Mouse (Mus musculus) heart, embryonic 13.5 days (tissue): ENCODE results near the gene Dcun1d2. TPM values are rescaled to one million over a fixed set of nuclear protein-coding genes. Genes with fewer than 3 reads are reported as not detected.

Experiments used
- ATAC-seq: fragments of 200-750 bp; cut with Nextera tagmentation; 2 replicates; pipeline ENCODE4 v1.8.0; 2017; ENCODE audit warnings: moderate TSS enrichment; ENCODE audit not compliant: insufficient number of reproducible peaks, low FRiP score, low TSS enrichment; ENCODE audit errors: extremely low read depth
- H3K27ac ChIP-seq: fragments of 300-500 bp; sonication (generic); replicated peaks from 2 replicates; pipeline ENCODE4 v1.5.1; 2015; ENCODE audit warnings: moderate library complexity, mild to moderate bottlenecking, inconsistent platforms
- H3K27me3 ChIP-seq: fragments of 300-500 bp; sonication (generic); replicated peaks from 2 replicates; pipeline ENCODE4 v1.6.1; 2015; ENCODE audit warnings: mild to moderate bottlenecking, inconsistent platforms
- H3K36me3 ChIP-seq: fragments of 300-500 bp; sonication (generic); 2 replicates; pipeline ENCODE4 v1.6.1; 2015; ENCODE audit warnings: mild to moderate bottlenecking, inconsistent platforms
- H3K4me1 ChIP-seq: fragments of 300-500 bp; sonication (generic); 2 replicates; pipeline ENCODE4 v1.6.1; 2015; ENCODE audit warnings: inconsistent platforms
- H3K4me2 ChIP-seq: fragments of 300-500 bp; sonication (generic); 2 replicates; pipeline ENCODE4 v1.6.1; 2015; ENCODE audit warnings: inconsistent platforms, mild to moderate bottlenecking, moderate library complexity
- H3K4me3 ChIP-seq: fragments of 300-500 bp; sonication (generic); 2 replicates; pipeline ENCODE4 v1.5.1; 2015; ENCODE audit warnings: moderate library complexity, mild to moderate bottlenecking, inconsistent platforms
- H3K9ac ChIP-seq: fragments of 300-500 bp; sonication (generic); 2 replicates; pipeline ENCODE4 v1.6.1; 2015; ENCODE audit warnings: inconsistent platforms, mild to moderate bottlenecking, moderate library complexity
- H3K9me3 ChIP-seq: fragments of 300-500 bp; sonication (generic); 2 replicates; pipeline ENCODE4 v1.6.1; 2016; ENCODE audit warnings: inconsistent platforms
- WGBS: fragments of 180-500 bp; shearing (Covaris S2); methylation state at CpG from one replicate; pipeline ENCODE4 v1.1.7; 2015; ENCODE audit warnings: mixed read lengths; 5-methylcytosine and 5-hydroxymethylcytosine counted together
- polyA plus RNA-seq: library from polyadenylated mRNA; unstranded; fragments of >200 nt; fragmentation: Nextera tagmentation; extraction: Ambion mirVana; gene quantifications from 2 replicates; pipeline ENCODE4 v1.2.1, GENCODE M21; 2015

The Dcun1d2 gene
- polyA plus RNA-seq, 1 experiment from 2014 or later: 24.6 TPM

DNA sequence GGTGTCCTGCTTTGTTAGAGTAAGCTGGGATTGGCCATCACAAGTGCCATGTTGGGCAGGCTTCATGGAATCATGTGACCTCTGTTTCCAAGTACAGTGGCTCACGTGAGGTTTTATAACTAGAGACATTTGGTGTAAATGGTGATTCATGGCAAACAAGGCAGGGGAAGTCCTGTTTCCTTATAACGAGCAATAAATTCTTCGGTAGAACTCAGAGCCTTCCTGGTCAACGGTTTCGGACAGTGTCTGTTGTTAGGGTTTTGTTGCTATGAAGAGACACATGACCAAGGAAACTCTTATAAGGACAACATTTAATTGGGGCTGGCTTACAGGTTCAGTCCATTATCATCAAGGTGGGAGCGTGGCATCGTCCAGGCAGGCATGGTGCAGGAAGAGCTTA is 13.1 kb upstream of the Dcun1d2 start:
- WGBS: 94% methylated on average over 7 of the region's 7 CpGs
- H3K4me2 ChIP-seq: no peak overlapping the region
- ATAC-seq: no peak
- no peak overlapping the region for H3K9ac ChIP-seq
- no peak overlapping the region for H3K4me3 ChIP-seq
- H3K27ac ChIP-seq: no peak overlapping the region
- H3K9me3 ChIP-seq: peaks cover 3% of the 10 kb centered on the region; the same call in 1 of the 2 replicates
- no peaks in the 10 kb centered on the region for H3K27me3 ChIP-seq
- H3K36me3 ChIP-seq: peaks cover 95% of the 10 kb centered on the region
- no peaks in the 10 kb centered on the region for H3K4me1 ChIP-seq

DNA sequence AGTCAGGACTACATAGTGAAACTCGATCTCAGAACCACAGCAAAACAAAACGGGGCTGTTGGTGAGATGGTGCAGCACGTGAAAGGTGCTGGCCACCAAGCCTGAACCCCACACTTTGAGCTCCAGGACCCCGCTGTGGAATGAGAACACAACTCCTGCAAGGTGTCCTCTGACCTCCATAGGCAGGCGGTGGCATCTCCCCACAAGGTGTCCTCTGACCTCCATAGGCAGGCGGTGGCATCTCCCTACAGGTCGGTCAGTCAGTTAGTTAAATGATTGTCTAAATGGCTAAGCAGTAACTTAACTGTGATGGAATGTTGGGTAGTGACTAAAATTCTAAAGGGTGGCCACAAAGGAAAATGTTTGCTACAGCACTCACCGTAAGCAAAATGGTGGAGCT is 11.6 kb upstream of the Dcun1d2 start:
- WGBS: 90% methylated on average over 8 of the region's 8 CpGs
- ATAC-seq: no peak
- Histone ChIP-seq H3K4me1 (no peaks in the 10 kb centered on the region), H3K9ac (no peak overlapping the region), H3K27ac (no peak overlapping the region), H3K9me3 (no peaks in the 10 kb centered on the region), H3K27me3 (no peaks in the 10 kb centered on the region), H3K4me3 (no peak overlapping the region), H3K36me3 (peaks cover 95% of the 10 kb centered on the region), H3K4me2 (no peak overlapping the region)

DNA sequence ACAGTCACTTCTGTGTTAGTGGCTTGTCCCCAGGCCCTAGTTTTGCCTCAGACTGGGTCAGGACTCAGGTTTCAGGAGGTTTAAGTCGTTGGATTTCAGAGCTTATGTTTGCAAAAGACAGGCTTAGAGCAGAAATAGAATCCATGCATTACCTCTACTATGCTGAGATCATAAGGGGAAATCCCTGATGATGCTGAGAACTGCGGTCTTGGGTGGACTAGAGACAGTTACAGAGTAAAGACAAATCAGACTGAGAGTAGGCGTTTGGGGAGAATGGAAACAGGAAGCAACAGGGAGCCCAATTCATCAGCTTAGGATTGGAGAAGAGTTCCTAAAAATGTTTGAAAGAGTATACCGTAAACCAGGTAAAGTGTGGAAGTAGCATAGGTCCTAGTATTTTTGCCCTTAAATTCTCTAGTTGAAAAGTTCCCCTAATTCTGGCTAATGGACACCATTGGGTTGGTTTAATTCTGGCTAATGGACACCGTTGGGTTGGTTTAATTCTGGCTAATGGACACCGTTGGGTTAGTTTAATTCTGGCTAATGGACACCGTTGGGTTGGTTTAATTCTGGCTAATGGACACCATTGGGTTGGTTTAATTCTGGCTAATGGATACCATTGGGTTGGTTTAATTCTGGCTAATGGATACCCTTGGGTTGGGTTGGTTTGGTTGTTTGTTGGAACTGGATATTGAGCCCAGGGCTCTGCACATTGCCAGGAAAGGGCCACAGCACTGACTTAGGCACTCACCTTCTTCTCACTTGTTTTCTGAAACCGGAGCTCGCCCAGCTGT is 5.9 kb upstream of the Dcun1d2 start:
- no peaks in the 10 kb centered on the region for H3K9me3 ChIP-seq
- no peak overlapping the region for H3K27ac ChIP-seq
- peaks cover 73% of the 10 kb centered on the region for H3K36me3 ChIP-seq
- H3K9ac ChIP-seq: no peak overlapping the region
- H3K4me1 ChIP-seq: peaks cover 8% of the 10 kb centered on the region
- no peak for ATAC-seq
- H3K4me2 ChIP-seq: no peak overlapping the region
- H3K27me3 ChIP-seq: no peaks in the 10 kb centered on the region
- 85% methylated on average over 9 of the region's 9 CpGs for WGBS
- H3K4me3 ChIP-seq: no peak overlapping the region

DNA sequence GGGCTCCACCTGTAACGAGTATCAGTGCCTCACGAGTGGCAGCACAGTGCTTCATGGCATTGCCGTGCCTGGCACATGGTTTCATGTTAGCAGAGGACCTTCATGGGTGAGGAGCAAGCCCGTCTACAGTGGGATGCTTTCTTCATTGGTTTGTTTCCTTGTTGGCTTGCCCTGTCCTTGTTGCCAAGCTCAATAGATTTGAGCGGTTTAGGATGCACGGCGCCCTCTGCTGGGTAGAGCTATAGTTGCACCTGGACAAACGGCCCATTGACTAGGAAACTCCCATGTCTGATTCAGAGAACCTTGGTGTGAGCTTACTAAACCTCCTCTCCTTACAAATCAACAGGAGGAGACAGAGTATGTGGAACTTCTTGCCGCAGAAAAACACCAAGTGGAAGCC is 4.4 kb upstream of the Dcun1d2 start:
- 28% methylated on average over 9 of the region's 9 CpGs for WGBS
- no peak overlapping the region for H3K27ac ChIP-seq
- H3K4me1 ChIP-seq: peaks cover 11% of the 10 kb centered on the region
- no peaks in the 10 kb centered on the region for H3K27me3 ChIP-seq
- H3K4me3 ChIP-seq: no peak overlapping the region
- H3K4me2 ChIP-seq: no peak overlapping the region
- H3K36me3 ChIP-seq: peaks cover 60% of the 10 kb centered on the region
- no peaks in the 10 kb centered on the region for H3K9me3 ChIP-seq
- no peak overlapping the region for H3K9ac ChIP-seq
- no peak for ATAC-seq

DNA sequence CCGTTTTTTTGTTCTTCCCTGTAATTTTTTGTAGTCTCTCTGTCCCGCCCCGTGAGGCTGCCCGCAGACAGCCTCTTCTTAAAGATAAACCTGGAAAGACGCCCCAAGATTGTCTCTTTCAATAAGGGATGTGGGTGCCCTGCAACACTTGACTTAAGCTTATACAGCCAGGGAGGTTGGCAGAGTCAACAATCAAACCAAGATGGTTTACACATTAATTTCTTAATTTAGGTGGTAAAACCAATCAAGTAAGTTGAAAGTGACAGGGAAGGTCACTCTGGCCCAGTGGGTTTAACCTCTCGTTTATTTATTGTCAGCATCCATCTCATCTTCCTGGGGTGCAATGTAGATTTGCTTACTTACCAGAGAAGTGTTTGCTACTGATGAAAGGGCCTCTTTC is 715 bp upstream of the Dcun1d2 start:
- peak overlapping the region; percentile 90 for H3K4me2 ChIP-seq
- H3K4me3 ChIP-seq: peak overlapping the region; percentile 86
- no peaks in the 10 kb centered on the region for H3K9me3 ChIP-seq
- peak overlapping the region; percentile 92 for H3K9ac ChIP-seq
- H3K36me3 ChIP-seq: peaks cover 23% of the 10 kb centered on the region
- 4% methylated on average over 6 of the region's 6 CpGs for WGBS
- no peaks in the 10 kb centered on the region for H3K27me3 ChIP-seq
- peaks cover 25% of the 10 kb centered on the region for H3K4me1 ChIP-seq
- peak overlapping the region; percentile 99 for H3K27ac ChIP-seq
- no peak for ATAC-seq

DNA sequence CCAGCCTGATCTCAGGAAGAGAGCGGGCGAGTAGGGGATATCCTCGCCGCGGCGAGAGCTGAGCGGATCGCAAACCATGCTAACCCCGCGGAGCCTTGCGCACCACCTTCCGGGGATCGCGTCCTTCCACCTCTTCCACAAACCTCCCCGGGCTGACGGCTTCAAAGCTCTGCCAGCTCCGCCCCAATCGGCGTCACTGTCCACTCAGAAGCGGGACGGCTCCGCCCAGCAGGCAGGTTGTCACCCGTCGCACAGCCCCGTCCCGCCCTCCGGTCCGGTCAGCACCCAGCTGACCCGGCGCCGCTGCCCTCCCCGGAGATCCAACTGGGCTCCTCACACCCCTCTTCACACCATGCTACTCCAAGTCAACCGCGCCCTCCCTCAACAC is 633 bp downstream of the Dcun1d2 start:
- WGBS: under 1% methylated on average over 34 of the region's 34 CpGs

DNA sequence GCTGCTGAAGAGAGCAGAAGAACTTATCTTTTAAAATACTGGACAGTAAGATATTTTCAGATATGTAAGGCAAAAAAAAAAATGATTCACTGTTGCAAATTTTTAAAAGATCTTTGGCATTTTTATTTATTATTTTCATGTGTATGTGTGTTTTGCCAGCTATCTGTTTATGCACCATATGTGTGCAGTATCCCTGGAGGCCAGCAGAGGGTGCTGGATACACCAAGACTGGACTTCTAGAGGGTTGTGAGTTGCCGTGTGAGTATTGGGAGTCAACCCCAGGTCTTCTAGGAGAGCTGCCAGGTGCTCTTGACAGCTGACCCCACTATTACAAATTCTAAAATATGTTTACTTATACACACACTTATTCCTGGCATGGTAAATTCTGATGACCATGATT is 4.7 kb downstream of the Dcun1d2 start:
- no peaks in the 10 kb centered on the region for H3K27me3 ChIP-seq
- no peak overlapping the region for H3K4me3 ChIP-seq
- peak overlapping the region; percentile 75; the same call in 1 of the 2 replicates for H3K27ac ChIP-seq
- H3K9me3 ChIP-seq: 0 out of 2 replicates have a peak, but pooled peaks cover 3% of the 10 kb centered on the region
- peak overlapping the region; percentile 20; the same call in 1 of the 2 replicates for H3K4me2 ChIP-seq
- ATAC-seq: no peak
- WGBS: 63% methylated on average over 1 of the region's 1 CpGs
- H3K36me3 ChIP-seq: peaks cover 15% of the 10 kb centered on the region
- H3K4me1 ChIP-seq: peaks cover 28% of the 10 kb centered on the region
- no peak overlapping the region for H3K9ac ChIP-seq

More for the DNA sequence above, 633 bp downstream of the Dcun1d2 start:
- peak overlapping the region; percentile 92 for H3K9ac ChIP-seq
- H3K9me3 ChIP-seq: 0 out of 2 replicates have a peak, but pooled peaks cover 3% of the 10 kb centered on the region
- peaks cover 12% of the 10 kb centered on the region for H3K36me3 ChIP-seq
- peak; percentile 82 for ATAC-seq
- H3K4me3 ChIP-seq: peak overlapping the region; percentile 86
- H3K4me2 ChIP-seq: peak overlapping the region; percentile 90
- H3K27me3 ChIP-seq: no peaks in the 10 kb centered on the region
- peak overlapping the region; percentile 99 for H3K27ac ChIP-seq
- H3K4me1 ChIP-seq: peaks cover 35% of the 10 kb centered on the region

DNA sequence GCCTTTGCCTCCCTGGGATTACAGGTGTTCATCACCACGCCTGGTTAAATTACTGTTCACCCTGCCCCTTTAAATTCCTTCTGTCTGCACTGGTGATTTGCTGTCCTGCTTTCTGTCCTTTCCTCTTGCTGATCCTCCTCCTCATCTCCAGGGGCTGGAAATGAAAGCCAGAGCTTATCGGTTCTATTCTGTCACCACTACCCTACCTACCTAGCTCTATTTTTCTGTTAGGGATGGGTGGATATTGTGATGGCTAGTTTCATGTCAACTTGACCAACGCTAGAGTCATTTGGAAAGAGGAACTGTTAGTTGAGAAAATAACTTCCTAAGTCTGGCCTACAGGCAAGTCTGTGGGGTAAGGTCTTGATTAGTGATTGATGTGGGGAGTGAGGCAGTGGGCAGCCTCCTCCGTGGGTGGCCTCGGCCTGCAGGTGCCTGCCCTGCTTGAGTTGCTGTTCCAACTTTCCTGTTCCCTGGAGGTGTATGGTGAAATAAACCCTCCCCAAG is 10.9 kb downstream of the Dcun1d2 start:
- H3K9me3 ChIP-seq: no peaks in the 10 kb centered on the region
- peaks cover 1% of the 10 kb centered on the region for H3K4me1 ChIP-seq
- H3K4me2 ChIP-seq: no peak overlapping the region
- 84% methylated on average over 5 of the region's 5 CpGs for WGBS
- H3K27me3 ChIP-seq: no peaks in the 10 kb centered on the region
- H3K36me3 ChIP-seq: peaks cover 50% of the 10 kb centered on the region
- ATAC-seq: no peak
- H3K27ac ChIP-seq: no peak overlapping the region
- H3K9ac ChIP-seq: no peak overlapping the region
- no peak overlapping the region for H3K4me3 ChIP-seq

DNA sequence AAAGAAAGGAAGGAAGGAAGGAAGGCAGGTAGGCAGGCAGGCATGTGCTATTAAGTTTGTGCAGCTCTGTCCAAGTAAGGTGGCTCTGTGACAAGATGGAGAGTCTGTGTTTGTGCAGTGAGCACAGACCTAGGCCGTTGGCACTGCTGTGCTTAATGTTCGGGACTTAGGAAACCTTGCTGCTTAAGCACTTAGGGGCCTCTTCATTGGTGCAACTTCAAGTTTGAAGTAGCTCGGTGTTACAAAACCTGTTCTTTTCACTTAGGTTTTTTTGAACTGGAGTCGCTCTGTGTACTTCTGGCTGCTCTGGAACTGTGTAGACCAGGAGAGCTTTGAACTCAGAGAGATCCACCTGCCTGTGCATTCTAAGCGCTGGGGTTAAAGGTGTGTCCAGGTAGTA is 15.1 kb downstream of the Dcun1d2 start:
- H3K9me3 ChIP-seq: no peaks in the 10 kb centered on the region
- WGBS: 80% methylated on average over 5 of the region's 5 CpGs
- H3K36me3 ChIP-seq: peaks cover 69% of the 10 kb centered on the region
- no peaks in the 10 kb centered on the region for H3K27me3 ChIP-seq
- H3K27ac ChIP-seq: no peak overlapping the region
- H3K4me2 ChIP-seq: no peak overlapping the region
- H3K4me1 ChIP-seq: no peaks in the 10 kb centered on the region
- no peak for ATAC-seq
- no peak overlapping the region for H3K4me3 ChIP-seq
- no peak overlapping the region for H3K9ac ChIP-seq

DNA sequence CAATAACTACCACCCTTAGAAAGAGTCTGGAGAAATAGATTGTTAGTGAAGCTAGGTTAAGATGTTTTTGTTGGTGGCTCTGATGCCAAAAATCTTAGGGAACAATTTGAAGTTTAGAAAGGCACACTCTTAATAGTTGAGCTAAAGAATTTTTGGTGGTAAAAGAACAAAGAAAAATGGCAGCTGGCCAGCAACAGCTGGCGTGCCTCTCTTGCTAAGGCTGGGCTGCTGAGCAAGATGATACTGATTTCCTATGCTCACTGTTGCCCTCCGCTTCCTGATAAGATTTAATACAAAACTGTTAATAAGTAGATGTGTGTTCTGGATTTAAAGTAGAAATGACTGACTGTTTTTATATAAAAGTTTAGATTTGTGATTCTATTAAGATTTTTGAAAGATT is 20.4 kb downstream of the Dcun1d2 start:
- H3K9ac ChIP-seq: no peak overlapping the region
- no peaks in the 10 kb centered on the region for H3K27me3 ChIP-seq
- H3K4me1 ChIP-seq: no peaks in the 10 kb centered on the region
- no peaks in the 10 kb centered on the region for H3K9me3 ChIP-seq
- no peak overlapping the region for H3K4me3 ChIP-seq
- peaks cover 61% of the 10 kb centered on the region for H3K36me3 ChIP-seq
- 60% methylated on average over 2 of the region's 2 CpGs for WGBS
- H3K4me2 ChIP-seq: no peak overlapping the region
- no peak for ATAC-seq
- no peak overlapping the region for H3K27ac ChIP-seq

DNA sequence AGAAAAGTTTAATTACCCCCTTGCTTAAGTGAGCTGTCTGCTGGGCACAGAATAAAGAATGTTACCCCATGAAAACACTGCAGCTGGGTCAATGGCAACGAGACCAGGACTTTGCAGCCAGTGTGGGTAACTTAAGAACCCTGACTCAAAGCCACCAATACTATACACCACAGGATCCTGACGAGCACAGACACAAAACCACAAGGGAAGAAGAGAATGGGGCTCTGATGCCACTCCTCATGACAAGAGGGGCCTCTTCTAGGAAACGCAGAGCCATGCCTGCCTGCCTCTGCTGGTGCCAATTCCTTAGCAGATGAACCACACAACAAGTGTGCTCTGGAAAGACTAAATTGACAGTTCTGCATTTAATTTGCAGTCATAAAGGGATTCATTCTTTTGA is 24.6 kb downstream of the Dcun1d2 start:
- 72% methylated on average over 3 of the region's 3 CpGs for WGBS

DNA sequence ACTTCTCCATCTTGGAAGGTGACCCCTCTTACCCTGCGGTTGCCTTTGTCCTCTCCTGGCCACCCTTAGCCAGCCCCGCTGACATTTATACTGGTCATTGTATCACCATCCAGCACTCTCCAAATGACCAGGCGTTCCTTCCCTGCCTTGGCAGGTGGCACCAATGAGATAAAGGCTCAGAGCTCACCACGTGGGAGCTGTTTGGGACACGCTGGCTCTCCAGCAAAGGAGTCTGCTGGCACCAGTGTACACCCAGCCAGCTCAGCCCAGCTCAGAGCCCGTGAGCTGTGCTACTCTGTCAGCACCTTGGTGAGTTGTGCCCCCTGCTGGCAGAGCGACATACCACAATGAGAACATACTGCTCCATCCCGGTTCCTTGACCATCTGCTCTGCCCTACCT is 33.9 kb downstream of the Dcun1d2 start, which contains the start of gene Adprhl1:
Gene Adprhl1 (minus strand): TSS at position 144 of the 400 bp plus-strand sequence.
- H3K36me3 ChIP-seq: peaks cover 44% of the 10 kb centered on the region
- H3K9ac ChIP-seq: peak within 1 kb of the TSS; percentile 87
- H3K4me2 ChIP-seq: peak within 1 kb of the TSS; percentile 63
- peaks cover 24% of the 10 kb centered on the region for H3K4me1 ChIP-seq
- no peaks in the 10 kb centered on the region for H3K9me3 ChIP-seq
- peak within 1 kb of the TSS; percentile 61 for H3K4me3 ChIP-seq
- WGBS: 19% methylated on average over 8 of the region's 8 CpGs
- no peaks in the 10 kb centered on the region for H3K27me3 ChIP-seq
- ATAC-seq: peak; percentile 67
- peak within 1 kb of the TSS; percentile 97 for H3K27ac ChIP-seq

More for the DNA sequence above, 24.6 kb downstream of the Dcun1d2 start:
- Histone ChIP-seq H3K9ac (no peak overlapping the region), H3K4me2 (no peak overlapping the region), H3K27me3 (no peaks in the 10 kb centered on the region), H3K27ac (no peak overlapping the region), H3K9me3 (no peaks in the 10 kb centered on the region), H3K36me3 (peaks cover 53% of the 10 kb centered on the region), H3K4me3 (no peak overlapping the region), H3K4me1 (no peaks in the 10 kb centered on the region)
- no peak for ATAC-seq
